Comparison of ENCODE assay signal across 16 mouse cellular contexts in the genomic region with DNA sequence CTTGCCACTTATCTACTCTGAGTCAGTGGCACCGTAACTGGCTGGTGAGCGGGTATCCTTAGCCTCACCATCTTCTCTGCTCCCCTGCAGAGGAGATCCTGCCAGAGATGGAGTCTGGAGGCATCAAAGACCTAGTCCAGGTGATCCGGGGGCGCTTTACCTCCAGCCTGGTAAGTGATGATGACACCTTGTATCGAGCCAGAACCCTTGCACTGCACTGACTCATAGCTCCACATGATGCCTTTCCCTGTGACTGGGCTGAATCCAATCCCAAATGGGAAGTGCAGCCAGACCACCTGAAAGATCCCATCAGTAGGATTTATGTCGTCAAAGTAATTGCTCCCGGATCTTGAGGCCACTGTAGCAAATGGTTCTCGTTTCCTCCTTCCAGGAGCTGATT. TPM values are rescaled to one million over a fixed set of nuclear protein-coding genes. Genes with fewer than 3 reads are reported as not detected.
"Had no signal": no experiment of that assay in that cellular context is flagged by ENCODE, and none has a peak within 500 bp of the region (broad histone marks: within the 10 kb centered on the region; RNA-seq: fewer than 3 reads in every experiment).

No protein-coding gene starts in this region.

- H3K27ac ChIP-seq: midbrain, embryonic 10.5 days; midbrain, embryonic 12.5 days; midbrain, embryonic 15.5 days; neural tube, embryonic 12.5 days; stomach, embryonic 15.5 days; stomach, postnatal 0 days had no signal

- H3K4me2 ChIP-seq: lung, embryonic 14.5 days; midbrain, embryonic 12.5 days; midbrain, embryonic 15.5 days; neural tube, embryonic 12.5 days; stomach, embryonic 15.5 days had no signal

- H3K9me3 ChIP-seq: midbrain, embryonic 10.5 days; midbrain, embryonic 12.5 days; midbrain, embryonic 15.5 days; neural tube, embryonic 12.5 days; stomach, embryonic 15.5 days had no signal

- DNase-seq: lung, embryonic 14.5 days; right cerebral cortex, postnatal 14 days; thymus, adult 2 months; thymus, postnatal 25 days; thymus, postnatal 4 days had no signal

- H3K27me3 ChIP-seq: midbrain, embryonic 12.5 days; midbrain, embryonic 15.5 days; neural tube, embryonic 12.5 days; stomach, embryonic 15.5 days had no signal

- H3K9ac ChIP-seq: lung, embryonic 14.5 days; midbrain, embryonic 12.5 days; midbrain, embryonic 15.5 days; neural tube, embryonic 12.5 days; stomach, embryonic 15.5 days had no signal

- ATAC-seq: midbrain, embryonic 15.5 days had no signal

- H3K4me3 ChIP-seq: midbrain, embryonic 10.5 days; midbrain, embryonic 12.5 days; midbrain, embryonic 15.5 days; neural tube, embryonic 12.5 days; stomach, embryonic 15.5 days had no signal

- H3K4me1 ChIP-seq: midbrain, embryonic 10.5 days; midbrain, embryonic 12.5 days; midbrain, embryonic 15.5 days; neural tube, embryonic 12.5 days; stomach, embryonic 15.5 days had no signal

RNA-seq across cellular contexts. Expression of a gene that starts 19.0 kb away (rescaled TPM):
- total RNA-seq: megakaryocyte-erythroid progenitor cell, adult 5-6 weeks; monocyte, adult 5-6 weeks; neutrophil, adult 5-6 weeks had no signal
- polyA plus RNA-seq: lung, embryonic 14.5 days; midbrain, embryonic 12.5 days; neural tube, embryonic 12.5 days; neural tube, embryonic 14.5 days; stomach, embryonic 15.5 days had no signal

RNA-seq across cellular contexts. Expression of a gene that starts 20.4 kb away (rescaled TPM):
- total RNA-seq: megakaryocyte-erythroid progenitor cell, adult 5-6 weeks; midbrain, postnatal 0 days; neutrophil, adult 5-6 weeks had no signal
- polyA plus RNA-seq: midbrain, embryonic 10.5 days; midbrain, embryonic 12.5 days; midbrain, embryonic 15.5 days; midbrain, postnatal 0 days; neural tube, embryonic 12.5 days; neural tube, embryonic 14.5 days had no signal
